Mouse (Mus musculus): Measurements from ENCODE around the gene Spata18. TPM values are rescaled to one million over a fixed set of nuclear protein-coding genes. Genes with fewer than 3 reads are reported as not detected.

Spata18 gene
- polyA plus RNA-seq, 1 experiment from 2014 or later = 0.68 TPM

DNA sequence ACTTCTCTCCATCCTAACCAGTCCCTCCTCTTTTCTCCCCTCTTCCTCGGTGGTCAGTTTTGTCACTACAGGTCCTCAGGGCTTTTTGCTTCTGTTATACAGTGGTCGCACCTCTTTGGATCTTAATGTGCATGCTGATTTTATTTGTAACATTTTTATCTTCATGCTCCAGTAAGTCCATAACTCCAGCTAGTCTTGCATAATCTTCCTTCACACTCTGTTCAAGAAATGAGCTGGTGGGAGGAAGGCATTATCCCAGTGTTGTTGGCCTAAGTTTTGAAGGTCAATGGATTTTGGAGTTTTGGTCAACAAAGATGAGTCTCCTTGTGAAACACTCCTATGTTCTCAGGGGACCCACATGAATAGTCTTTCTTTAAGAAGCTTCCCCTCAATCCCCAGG is 16.7 kb downstream of the Spata18 start:
- no peak overlapping the region for H3K27ac ChIP-seq
- H3K4me3 ChIP-seq = no peak overlapping the region
- no peaks in the 10 kb centered on the region for H3K9me3 ChIP-seq (replicated peaks)
- H3K36me3 ChIP-seq = no peaks in the 10 kb centered on the region
- WGBS = 73% methylated on average over 2 of the region's 2 CpGs
- ATAC-seq (replicated peaks; ENCODE audit: insufficient number of reproducible peaks, insufficient read depth, low FRiP score, low read depth) = no peak
- H3K4me1 ChIP-seq (replicated peaks) = peaks cover 3% of the 10 kb centered on the region; the same call in 1 of the 2 replicates
- no peak overlapping the region for H3K9ac ChIP-seq
- no peak overlapping the region for H3K4me2 ChIP-seq
- peaks cover 4% of the 10 kb centered on the region for H3K27me3 ChIP-seq

DNA sequence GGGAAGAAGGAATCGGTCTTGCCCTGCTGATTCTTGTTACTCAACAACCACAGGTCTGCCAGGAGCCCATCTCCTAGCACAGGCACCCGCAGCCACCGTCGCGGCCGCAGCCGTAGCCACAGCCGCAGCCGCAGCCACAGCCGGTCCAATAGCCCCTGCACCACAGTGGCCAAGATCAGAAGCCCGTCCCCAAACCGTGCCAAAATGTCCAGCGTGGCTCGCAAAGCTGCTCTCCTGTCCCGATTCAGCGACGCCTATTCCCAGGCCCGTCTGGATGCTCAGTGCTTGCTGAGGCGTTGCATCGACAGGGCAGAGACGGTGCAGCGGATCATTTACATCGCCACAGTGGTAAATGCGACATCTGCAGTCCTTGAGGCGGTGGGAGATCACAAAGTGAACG is 18.2 kb downstream of the Spata18 start:
- H3K9ac ChIP-seq = no peak overlapping the region
- no peak overlapping the region for H3K4me3 ChIP-seq
- peak overlapping the region; percentile 38 for H3K4me2 ChIP-seq
- no peak overlapping the region for H3K27ac ChIP-seq
- H3K9me3 ChIP-seq (replicated peaks) = no peaks in the 10 kb centered on the region
- no peak for ATAC-seq (replicated peaks; ENCODE audit: insufficient number of reproducible peaks, insufficient read depth, low FRiP score, low read depth)
- no peaks in the 10 kb centered on the region for H3K36me3 ChIP-seq
- 54% methylated on average over 26 of the region's 26 CpGs for WGBS
- H3K4me1 ChIP-seq (replicated peaks) = peaks cover 3% of the 10 kb centered on the region; the same call in 1 of the 2 replicates
- peaks cover 4% of the 10 kb centered on the region for H3K27me3 ChIP-seq

GRCm38 (mm10) chr5:73675604-73676003 is 24.4 kb downstream of the Spata18 start:
- H3K4me3 ChIP-seq = no peak overlapping the region
- no peaks in the 10 kb centered on the region for H3K36me3 ChIP-seq
- ATAC-seq (replicated peaks; ENCODE audit: insufficient number of reproducible peaks, insufficient read depth, low FRiP score, low read depth) = no peak
- H3K4me1 ChIP-seq (replicated peaks) = no peaks in the 10 kb centered on the region
- WGBS = 82% methylated on average over 3 of the region's 3 CpGs
- H3K9ac ChIP-seq = no peak overlapping the region
- no peak overlapping the region for H3K4me2 ChIP-seq
- no peaks in the 10 kb centered on the region for H3K27me3 ChIP-seq
- H3K27ac ChIP-seq = no peak overlapping the region
- no peaks in the 10 kb centered on the region for H3K9me3 ChIP-seq (replicated peaks)

GRCm38 (mm10) chr5:73676626-73677025 is 25.4 kb downstream of the Spata18 start:
- Histone ChIP-seq H3K36me3 (no peaks in the 10 kb centered on the region), H3K9me3 (replicated peaks) (no peaks in the 10 kb centered on the region), H3K27me3 (no peaks in the 10 kb centered on the region), H3K9ac (no peak overlapping the region), H3K4me2 (no peak overlapping the region), H3K4me1 (replicated peaks) (no peaks in the 10 kb centered on the region), H3K27ac (no peak overlapping the region), H3K4me3 (no peak overlapping the region)
- WGBS = 80% methylated on average over 13 of the region's 13 CpGs
- ATAC-seq (replicated peaks; ENCODE audit: insufficient number of reproducible peaks, insufficient read depth, low FRiP score, low read depth) = no peak

DNA sequence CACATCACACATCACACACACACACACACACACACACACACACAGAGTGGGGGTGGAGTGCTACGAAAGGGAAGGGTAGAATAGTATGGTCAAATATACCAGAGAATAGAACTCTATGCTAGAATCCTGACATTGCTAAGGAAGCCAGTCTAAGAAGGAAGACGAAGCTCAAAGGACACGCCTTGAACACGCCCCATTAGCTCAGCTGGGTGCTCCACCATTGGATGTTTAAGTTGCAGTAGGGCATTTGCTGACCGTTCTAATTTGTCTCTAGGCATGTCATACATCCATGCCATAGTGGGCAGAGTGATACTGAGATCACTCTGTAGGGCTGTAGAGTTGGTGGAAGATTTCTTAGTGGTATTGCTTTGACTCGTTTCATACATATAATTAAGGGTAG is 32.0 kb downstream of the Spata18 start:
- Histone ChIP-seq H3K27me3 (no peaks in the 10 kb centered on the region), H3K4me2 (no peak overlapping the region), H3K9me3 (replicated peaks) (no peaks in the 10 kb centered on the region), H3K4me1 (replicated peaks) (0 out of 2 replicates have a peak, but pooled peaks cover 7% of the 10 kb centered on the region), H3K27ac (no peak overlapping the region), H3K36me3 (no peaks in the 10 kb centered on the region), H3K9ac (no peak overlapping the region), H3K4me3 (no peak overlapping the region)
- 72% methylated on average over 6 of the region's 6 CpGs for WGBS
- no peak for ATAC-seq (replicated peaks; ENCODE audit: insufficient number of reproducible peaks, insufficient read depth, low FRiP score, low read depth)

- H3K4me3 ChIP-seq = no peak overlapping the region
- no peaks in the 10 kb centered on the region for H3K36me3 ChIP-seq
- no peaks in the 10 kb centered on the region for H3K27me3 ChIP-seq
- H3K4me2 ChIP-seq = no peak overlapping the region
- peaks cover 12% of the 10 kb centered on the region for H3K4me1 ChIP-seq (replicated peaks)
- no peak overlapping the region for H3K9ac ChIP-seq
- WGBS = 57% methylated on average over 9 of the region's 9 CpGs
- no peaks in the 10 kb centered on the region for H3K9me3 ChIP-seq (replicated peaks)
- no peak for ATAC-seq (replicated peaks; ENCODE audit: insufficient number of reproducible peaks, insufficient read depth, low FRiP score, low read depth)
- H3K27ac ChIP-seq = no peak overlapping the region
Measured at GRCm38 (mm10) chr5:73683706-73684409, 32.7 kb downstream of the Spata18 start.

GRCm38 (mm10) chr5:73686149-73686548 is 35.0 kb downstream of the Spata18 start:
- no peak overlapping the region for H3K4me2 ChIP-seq
- no peak for ATAC-seq (replicated peaks; ENCODE audit: insufficient number of reproducible peaks, insufficient read depth, low FRiP score, low read depth)
- WGBS = 12% methylated on average over 4 of the region's 4 CpGs
- no peak overlapping the region for H3K9ac ChIP-seq
- peaks cover 27% of the 10 kb centered on the region for H3K4me1 ChIP-seq (replicated peaks)
- no peak overlapping the region for H3K27ac ChIP-seq
- H3K9me3 ChIP-seq (replicated peaks) = no peaks in the 10 kb centered on the region
- no peaks in the 10 kb centered on the region for H3K36me3 ChIP-seq
- H3K4me3 ChIP-seq = no peak overlapping the region
- no peaks in the 10 kb centered on the region for H3K27me3 ChIP-seq

DNA sequence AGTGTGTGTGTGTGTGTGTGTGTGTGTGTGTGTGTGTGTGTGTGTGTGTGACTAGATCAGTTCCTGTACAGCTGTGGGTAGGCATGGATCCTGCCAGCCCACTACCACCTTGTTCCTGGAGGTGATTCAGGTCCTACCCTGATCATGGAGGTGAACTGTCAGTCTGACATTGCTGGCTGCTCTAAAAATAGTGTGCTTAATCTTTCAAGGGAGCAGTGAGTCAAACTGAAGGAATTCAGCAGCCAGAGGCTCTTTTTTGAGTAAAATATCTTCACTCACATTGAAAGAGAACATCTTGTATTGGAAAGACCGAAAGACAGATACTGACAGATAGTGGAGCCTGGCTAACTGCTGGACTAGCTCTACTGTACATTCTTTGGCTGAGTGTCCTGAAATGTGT is 37.4 kb downstream of the Spata18 start:
- Histone ChIP-seq H3K4me2 (no peak overlapping the region), H3K27ac (peak overlapping the region; percentile 43), H3K27me3 (no peaks in the 10 kb centered on the region), H3K9me3 (replicated peaks) (no peaks in the 10 kb centered on the region), H3K9ac (no peak overlapping the region), H3K4me3 (no peak overlapping the region), H3K4me1 (replicated peaks) (peaks cover 27% of the 10 kb centered on the region), H3K36me3 (no peaks in the 10 kb centered on the region)
- ATAC-seq (replicated peaks; ENCODE audit: insufficient number of reproducible peaks, insufficient read depth, low FRiP score, low read depth) = no peak
- 25% methylated on average over 1 of the region's 1 CpGs for WGBS

DNA sequence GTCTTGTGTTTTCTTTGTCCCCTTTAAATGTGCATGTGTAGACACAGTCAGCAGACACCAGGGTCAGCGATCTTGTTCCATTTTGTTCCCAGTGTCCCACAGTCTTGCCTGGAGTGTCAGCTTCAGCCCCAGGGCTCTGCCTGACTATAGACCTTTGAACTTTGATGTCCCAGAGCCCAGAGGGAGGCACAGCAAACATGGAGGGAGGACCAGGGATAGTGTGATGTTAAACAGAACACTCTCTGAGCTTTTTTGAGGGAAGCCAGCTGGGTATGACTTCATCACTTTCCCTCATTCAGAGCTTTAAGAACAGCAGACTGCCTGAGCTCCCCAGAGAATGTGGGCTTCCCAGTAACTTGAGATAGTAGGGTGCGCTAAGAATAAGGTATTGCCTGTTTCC is 39.0 kb downstream of the Spata18 start:
- Histone ChIP-seq H3K27me3 (no peaks in the 10 kb centered on the region), H3K9me3 (replicated peaks) (no peaks in the 10 kb centered on the region), H3K27ac (peak overlapping the region; percentile 42; the same call in 1 of the 2 replicates), H3K36me3 (no peaks in the 10 kb centered on the region), H3K4me3 (no peak overlapping the region), H3K4me1 (replicated peaks) (peaks cover 27% of the 10 kb centered on the region), H3K9ac (no peak overlapping the region), H3K4me2 (no peak overlapping the region)
- 43% methylated on average over 2 of the region's 2 CpGs for WGBS
- 0 out of 2 replicates have a peak, but pooled peaks have one; percentile 22 for ATAC-seq (replicated peaks; ENCODE audit: insufficient number of reproducible peaks, insufficient read depth, low FRiP score, low read depth)

DNA sequence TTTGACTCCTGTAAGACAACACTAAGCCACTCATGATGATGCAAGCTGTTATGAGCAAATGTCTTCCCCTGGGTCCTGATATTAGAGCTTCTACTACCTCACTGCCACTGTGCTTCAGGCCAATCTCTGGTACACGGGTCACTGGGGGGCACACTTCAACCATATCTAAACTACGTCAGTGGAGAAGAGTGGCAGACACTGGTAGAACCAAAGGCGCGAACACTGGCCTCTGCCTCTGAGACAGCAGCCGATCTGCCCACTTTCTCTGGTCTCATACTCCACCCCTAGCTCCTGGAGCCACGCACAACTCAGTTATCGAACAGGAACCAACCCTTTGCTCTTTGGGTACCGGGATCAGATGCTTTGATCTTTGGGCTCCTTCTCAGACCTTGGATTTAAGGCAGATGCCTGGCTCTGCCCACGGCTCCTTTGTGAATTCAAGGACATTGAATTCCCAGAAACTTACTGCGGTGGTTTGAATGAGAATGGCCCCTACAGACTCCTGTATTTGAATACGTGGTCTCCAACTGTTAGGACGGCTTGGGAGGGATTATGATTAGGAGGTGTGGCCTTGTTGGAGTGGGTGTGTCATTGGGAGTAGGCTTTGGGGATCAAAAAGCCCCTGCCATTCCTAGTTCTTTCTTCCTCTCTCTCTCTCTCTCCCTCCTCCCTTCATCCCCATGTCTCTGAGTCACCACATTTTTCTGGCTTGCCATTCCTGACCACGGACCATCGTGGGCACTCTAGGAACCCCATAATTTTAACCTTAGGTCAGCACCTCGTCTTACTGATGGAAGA is 40.7 kb downstream of the Spata18 start:
- Histone ChIP-seq H3K4me3 (no peak overlapping the region), H3K9me3 (replicated peaks) (no peaks in the 10 kb centered on the region), H3K36me3 (no peaks in the 10 kb centered on the region), H3K9ac (no peak overlapping the region), H3K4me1 (replicated peaks) (peaks cover 27% of the 10 kb centered on the region), H3K27ac (no peak overlapping the region), H3K27me3 (no peaks in the 10 kb centered on the region), H3K4me2 (no peak overlapping the region)
- WGBS = 42% methylated on average over 15 of the region's 15 CpGs
- ATAC-seq (replicated peaks; ENCODE audit: insufficient number of reproducible peaks, insufficient read depth, low FRiP score, low read depth) = no peak

DNA sequence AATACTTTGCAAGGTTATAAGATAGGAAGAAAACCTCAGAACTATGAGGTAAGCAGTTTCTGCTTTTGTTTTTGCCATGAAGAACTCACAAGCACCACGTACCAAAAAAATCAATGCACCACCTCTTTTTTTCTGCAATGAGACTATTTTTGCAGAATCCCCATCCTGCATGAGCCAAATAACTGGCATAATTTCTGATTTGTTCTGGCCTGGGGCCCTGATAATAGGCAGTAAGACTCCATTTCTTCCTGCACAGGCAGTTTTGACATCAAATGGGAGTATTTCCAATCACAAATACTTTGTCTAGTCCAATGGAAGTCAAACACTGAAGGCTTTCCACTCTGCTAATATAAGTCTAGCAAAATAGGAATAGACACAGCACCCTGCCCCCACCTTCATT is 42.6 kb downstream of the Spata18 start:
- Histone ChIP-seq H3K4me3 (no peak overlapping the region), H3K27me3 (no peaks in the 10 kb centered on the region), H3K9ac (no peak overlapping the region), H3K4me2 (no peak overlapping the region), H3K9me3 (replicated peaks) (no peaks in the 10 kb centered on the region), H3K27ac (no peak overlapping the region), H3K4me1 (replicated peaks) (peaks cover 16% of the 10 kb centered on the region), H3K36me3 (no peaks in the 10 kb centered on the region)
- no peak for ATAC-seq (replicated peaks; ENCODE audit: insufficient number of reproducible peaks, insufficient read depth, low FRiP score, low read depth)
- 65% methylated on average over 1 of the region's 1 CpGs for WGBS
